Mouse (Mus musculus) megakaryocyte, adult 5-6 weeks (primary cell): ENCODE measurements around the gene Vmn1r2. TPM values are rescaled to one million over a fixed set of nuclear protein-coding genes. Genes with fewer than 3 reads are reported as not detected.
"Not testable (repeated sequence)": the region's sequence is repeated elsewhere in the genome, so short reads cannot be mapped to it uniquely, and the experiment has no call there.

Experiments used
- ATAC-seq: 2 replicates; pipeline ENCODE4 v1.8.0; 2016; ENCODE audit warnings: mild to moderate bottlenecking, inconsistent platforms; ENCODE audit not compliant: poor library complexity, severe bottlenecking
- total RNA-seq, 2 experiments: library from RNA; stranded (forward) in 1 of 2; stranded (reverse) in 1 of 2; fragments of 153-499, 151-499 nt in 1 of 2; fragments of 221-1000, 200-1000 nt in 1 of 2; gene quantifications; 2 replicates each; pipeline versions ENCODE4 v1.2.3 to v1.2.4; 2015 to 2017

The Vmn1r2 gene
- total RNA-seq (2015) (not detected in 2 replicates), total RNA-seq (2017) (not detected in 2 replicates)

DNA sequence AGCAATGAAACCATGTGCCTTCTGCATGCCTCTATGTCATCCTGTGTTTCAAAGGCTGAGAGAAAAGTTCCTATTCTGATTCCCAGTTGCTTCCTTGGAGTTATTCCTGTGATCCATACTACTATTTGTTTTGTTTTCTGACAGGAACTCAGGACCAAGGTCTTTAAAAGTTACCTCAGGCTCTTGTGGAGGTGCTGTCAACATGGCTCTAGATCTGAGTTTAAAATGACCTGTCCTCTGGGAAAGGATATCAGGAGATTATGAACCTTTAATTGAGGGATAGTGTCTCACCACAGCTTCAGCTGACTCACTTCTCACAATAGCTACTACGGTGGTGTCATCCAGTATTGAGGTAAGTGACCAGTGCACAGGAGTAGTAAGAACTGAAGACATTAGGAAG lies at the start of gene Vmn1r2:
Gene Vmn1r2 (plus strand): TSS at position 301 of the 400 bp plus-strand sequence.
- not testable (repeated sequence) for ATAC-seq

DNA sequence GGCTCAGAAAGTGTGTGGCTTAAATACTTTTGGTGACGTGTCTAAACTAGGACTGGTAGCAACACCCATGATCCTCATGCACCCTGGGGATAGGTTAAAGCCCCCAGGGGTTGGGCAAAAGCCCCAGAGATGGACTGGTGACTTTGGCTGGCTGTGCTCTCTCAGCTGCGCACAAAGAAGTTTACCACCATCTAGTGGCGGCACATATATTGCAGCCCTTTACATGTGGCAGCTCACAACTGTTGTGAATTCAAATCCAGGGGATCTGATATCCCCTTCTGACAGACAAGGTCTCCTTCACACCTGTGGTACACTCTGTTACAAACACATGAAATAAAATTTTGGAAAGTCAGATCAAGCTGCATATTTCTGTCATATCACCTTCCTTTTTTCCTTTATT lies 19.2 kb upstream of the Vmn1r2 start:
- ATAC-seq: 0 out of 2 replicates have a peak, but pooled peaks have one; percentile 52

DNA sequence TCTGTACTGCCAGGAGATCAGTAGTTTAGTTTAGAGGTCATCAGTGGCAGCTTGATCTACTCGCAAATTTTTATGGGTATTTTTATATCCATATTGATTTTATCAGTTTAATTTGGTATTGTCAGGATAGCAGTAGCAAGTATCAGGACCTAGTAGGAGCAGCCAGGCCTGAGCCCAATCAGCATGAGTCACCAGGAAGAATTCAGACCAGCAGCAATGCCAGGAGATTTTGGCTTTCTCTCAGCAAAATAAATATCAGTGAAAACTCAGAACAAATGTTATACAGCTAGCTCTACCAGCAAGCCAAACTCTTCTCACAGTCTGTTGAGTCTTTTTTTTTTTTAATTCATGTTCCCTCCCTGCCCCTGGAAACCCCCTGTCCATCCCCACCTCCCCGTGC lies 13.8 kb upstream of the Vmn1r2 start:
- ATAC-seq: not testable (repeated sequence)

DNA sequence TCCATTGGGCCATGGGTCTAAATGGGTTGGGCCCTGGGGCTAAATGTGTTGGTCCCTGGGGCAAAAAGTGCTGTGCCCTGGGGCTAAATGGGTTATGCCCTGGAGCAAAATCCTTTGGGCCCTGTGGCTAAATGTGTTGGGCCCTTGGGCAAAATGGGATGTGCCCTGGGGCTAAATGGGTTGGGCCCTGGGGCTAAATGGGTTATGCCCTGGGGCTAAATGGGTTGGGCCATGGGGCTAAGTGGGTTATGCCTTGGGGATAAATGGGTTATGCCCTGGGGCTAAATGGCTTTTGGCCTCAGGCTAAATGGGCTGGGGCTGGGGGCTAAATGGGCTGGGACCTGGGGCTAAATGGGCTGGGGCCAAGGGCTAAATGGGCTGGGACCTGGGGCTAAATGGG lies 2.7 kb upstream of the Vmn1r2 start:
- not testable (repeated sequence) for ATAC-seq

DNA sequence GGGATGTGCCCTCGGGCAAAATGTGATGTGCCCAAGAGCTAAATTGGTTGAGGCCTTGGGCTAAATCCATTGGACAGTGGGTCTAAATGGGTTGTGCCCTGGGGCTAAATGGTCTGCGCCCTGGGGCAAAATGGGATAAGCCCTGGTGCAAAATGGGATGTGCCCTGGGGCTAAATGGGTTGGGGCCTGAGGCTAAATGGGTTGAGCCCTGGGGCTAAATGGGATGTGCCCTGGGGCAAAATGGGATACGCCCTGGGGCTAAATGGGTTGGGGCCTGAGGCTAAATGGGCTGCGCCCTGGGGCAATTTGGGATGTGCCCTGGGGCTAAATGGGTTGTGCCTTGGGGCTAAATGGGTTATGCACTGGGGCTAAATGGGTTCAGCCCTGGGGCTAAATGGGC lies 2.1 kb upstream of the Vmn1r2 start:
- 0 out of 2 replicates have a peak, but pooled peaks have one; percentile 43 for ATAC-seq

DNA sequence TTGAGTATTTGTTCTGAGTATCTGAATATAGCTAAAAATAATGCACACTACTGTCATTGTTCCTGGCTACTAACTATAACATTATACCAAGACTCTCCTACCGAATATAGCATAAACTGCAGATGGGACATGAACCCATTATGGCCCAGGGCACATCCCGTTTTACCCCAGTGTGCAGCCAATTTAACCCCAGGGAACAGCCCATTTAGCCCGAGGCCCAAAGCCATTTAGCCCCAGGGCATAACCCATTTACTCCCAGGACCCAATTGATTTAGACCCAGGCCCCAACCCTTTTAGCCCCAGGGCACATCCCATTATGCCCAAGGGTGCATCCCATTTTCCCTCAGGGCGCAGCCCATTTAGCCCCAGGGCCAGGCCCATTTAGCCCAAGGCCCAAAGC lies 7.5 kb downstream of the Vmn1r2 start:
- not testable (repeated sequence) for ATAC-seq

DNA sequence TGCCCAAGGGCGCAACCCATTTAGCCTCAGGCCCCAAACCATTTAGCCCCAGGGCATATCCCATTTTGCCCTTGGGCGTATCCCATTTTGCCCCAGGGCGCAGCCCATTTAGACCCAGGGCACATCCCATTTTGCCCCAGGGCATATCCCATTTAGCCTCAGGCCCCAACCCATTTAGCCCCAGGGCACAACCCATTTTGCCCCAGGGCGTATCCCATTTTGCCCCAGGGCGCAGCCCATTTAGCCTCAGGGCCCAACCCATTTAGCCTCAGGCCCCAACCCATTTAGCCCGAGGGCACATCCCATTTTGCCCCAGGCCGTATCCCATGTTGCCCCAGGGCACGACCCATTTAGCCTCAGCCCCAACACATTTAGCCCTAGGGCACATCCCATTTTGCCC lies 8.6 kb downstream of the Vmn1r2 start:
- not testable (repeated sequence) for ATAC-seq

DNA sequence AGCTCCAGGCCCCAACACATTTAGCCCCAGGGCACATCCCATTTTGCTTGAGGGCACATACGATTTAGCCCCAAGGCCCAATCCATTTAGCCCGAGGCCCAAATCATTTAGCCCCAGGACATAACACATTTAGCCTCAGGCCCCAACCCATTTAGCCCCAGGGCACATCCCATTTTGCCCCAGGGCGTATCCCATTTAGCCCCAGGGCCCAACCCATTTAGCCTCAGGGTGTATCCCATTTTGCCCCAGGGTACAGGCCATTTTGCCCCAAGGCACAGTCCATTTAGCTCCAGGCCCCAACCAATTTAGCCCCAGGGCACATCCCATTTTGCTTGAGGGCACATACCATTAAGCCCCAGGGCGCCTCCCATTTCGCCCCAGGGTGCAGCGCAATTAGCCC lies 9.1 kb downstream of the Vmn1r2 start:
- not testable (repeated sequence) for ATAC-seq

DNA sequence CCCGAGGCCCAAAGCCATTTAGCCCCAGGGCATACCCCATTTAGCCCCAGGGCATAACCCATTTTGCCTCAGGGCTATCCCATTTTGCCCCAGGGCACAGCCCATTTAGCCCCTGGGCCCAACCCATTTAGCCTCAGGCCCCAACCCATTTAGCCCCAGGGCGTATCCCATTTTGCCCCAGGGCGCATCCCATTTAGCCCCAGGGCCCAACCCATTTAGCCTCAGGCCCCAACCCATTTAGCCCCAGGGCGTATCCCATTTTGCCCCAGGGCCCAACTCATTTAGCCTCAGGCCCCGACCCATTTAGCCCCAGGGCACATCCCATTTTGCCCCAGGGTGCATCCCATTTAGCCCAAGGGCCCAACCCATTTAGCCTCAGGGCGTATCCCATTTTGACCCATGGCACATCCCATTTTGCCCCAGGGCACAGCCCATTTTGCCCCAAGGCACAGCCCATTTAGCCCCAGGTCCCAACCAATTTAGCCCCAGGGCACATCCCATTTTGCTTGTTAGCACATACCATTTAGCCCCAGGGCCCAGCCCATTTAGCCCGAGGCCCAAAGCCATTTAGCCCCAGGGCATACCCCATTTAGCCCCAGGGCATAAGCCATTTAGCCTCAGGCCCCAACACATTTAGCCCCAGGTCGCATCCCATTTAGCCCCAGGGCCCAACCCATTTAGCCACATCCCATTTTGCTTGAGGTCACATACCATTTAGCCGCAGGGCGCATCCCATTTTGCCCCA lies 9.8 kb downstream of the Vmn1r2 start:
- not testable (repeated sequence) for ATAC-seq

DNA sequence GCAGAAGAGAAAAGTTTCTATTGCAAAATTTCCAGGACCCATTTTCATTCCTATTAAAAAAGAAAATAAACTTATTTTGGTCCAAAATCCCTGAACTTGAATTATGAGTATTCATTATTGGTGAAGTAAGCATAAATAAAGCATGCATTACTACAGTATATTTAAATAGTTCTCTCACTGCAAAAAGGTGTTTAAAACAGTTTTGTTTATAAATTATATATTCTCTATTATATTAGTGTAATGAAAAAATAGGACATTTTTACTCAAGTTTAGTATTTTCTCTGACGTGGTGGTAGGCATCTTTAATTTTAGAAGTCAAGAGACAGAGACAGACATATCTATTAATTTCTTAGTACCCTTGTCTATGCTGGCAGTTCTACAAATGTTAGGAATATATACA lies 18.1 kb downstream of the Vmn1r2 start, which contains the start of gene Vmn1r3:
Gene Vmn1r3 (minus strand): TSS at position 101 of the 400 bp plus-strand sequence.
- ATAC-seq: not testable (repeated sequence)

DNA sequence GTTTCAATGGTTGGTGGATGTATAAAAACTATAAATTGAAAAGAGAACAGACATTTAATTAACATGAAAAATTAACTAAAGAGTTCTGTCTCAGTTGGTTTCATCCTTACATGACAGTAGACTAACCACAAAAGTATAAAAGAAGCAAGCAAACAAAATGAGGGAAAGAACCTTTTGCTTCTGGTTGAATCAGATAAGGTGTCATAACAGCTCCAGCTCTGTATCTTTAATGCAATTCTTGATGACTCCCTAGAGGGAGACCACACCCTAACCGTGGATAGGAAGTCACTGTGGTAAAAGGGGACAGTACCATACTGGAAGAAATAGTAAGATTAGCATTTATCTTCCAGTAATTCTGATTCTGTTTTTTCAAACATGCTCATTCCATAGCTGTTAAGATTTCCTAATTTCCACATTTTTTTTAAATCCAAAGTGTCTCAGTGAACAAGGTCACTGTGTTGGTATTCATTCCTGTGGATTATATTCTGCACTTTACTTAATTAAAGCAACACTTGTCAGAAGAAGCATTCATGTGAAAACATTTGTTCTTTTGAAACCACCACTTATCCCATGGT lies 42.6 kb downstream of the Vmn1r2 start:
- 0 out of 2 replicates have a peak, but pooled peaks have one; percentile 38 for ATAC-seq

DNA sequence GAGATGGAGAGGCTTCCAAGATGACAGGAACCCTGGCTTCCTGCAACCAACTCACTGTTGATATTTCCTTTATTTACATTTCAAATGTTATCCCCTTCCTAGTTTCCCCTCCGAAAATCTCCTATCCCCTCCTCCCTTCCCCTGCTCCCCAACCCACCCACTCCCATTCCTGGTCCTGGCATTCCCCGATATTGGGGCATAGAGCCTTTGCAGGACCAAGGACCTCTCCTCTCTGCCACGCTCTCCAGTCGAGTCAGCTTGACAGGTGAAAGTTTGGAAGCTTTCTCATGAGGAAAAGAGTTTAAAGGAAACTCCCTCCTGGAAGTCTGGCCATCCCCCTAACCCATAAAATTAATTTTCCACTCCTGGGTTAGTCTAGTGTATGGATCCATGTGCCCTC lies 46.2 kb downstream of the Vmn1r2 start:
- ATAC-seq: not testable (repeated sequence)

DNA sequence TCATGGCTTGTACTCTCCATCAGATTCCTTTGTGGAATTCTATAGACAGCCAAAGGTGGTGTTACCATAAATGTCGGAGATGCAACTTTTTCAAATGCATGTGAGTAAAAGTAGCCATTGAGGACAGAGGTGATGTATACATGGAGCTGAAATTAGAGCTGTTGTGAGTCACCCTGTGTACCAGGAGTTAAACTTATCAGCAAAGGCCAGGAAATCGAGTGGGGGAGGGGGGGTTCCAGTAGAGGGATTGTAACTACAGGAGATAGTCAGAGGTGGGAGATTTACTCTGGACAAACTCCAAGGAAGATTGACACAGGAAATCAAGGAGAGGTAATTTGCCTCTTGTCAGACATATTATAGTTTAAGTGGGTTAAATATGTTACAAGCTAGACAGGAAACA lies 49.3 kb downstream of the Vmn1r2 start:
- ATAC-seq: not testable (repeated sequence)

Other genes starting within 250 kb of the Vmn1r2 start
- gene Vmn1r3, start 18.0 kb downstream of the Vmn1r2 start, total RNA-seq (2015): not detected in 2 replicates
- not detected in 2 replicates for gene Vmn1r3, start 18.0 kb downstream of the Vmn1r2 start, total RNA-seq (2017)